Mouse (Mus musculus): ENCODE results near the gene Olfr196. TPM values are rescaled to one million over a fixed set of nuclear protein-coding genes. Genes with fewer than 3 reads are reported as not detected.
"Not testable (repeated sequence)": the region's sequence is repeated elsewhere in the genome, so short reads cannot be mapped to it uniquely, and the experiment has no call there.

Olfr196 gene
- polyA plus RNA-seq (2012; rRNA removed), result not detected in 2 replicates

DNA sequence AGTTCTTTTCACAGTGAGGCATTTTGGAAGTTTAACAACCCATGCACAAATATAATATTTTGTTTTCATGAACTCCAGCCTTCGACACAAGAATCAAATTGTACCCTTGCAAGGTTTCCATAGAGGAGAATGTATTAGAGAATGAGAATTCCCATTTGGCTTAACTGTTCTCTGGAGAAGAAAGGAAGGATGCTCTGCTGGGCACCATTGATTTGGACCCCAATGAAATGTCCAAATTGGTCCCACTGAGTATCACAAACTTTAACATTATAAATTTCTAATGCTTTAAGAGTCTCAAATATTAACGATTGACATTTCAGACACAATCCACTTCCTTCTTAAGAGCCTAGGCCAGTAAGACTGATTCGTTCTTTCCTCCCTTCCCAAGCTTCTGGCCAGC lies at the start of gene Olfr196:
TSS of gene Olfr196 (minus strand) at position 101 of the 400 bp plus-strand sequence.
- Histone ChIP-seq H3K4me3 (ENCODE audit: insufficient read depth, low read length) (no peak within 1 kb of the TSS), H3K27ac (ENCODE audit: insufficient read depth, low read length) (no peak within 1 kb of the TSS), H3K4me1 (ENCODE audit: control insufficient read depth, insufficient read depth, low read length) (no peaks in the 10 kb centered on the region)
- TF ChIP-seq POLR2A (IDR thresholded peaks at IDR 0.05; ENCODE audit: extremely low read depth, insufficient read depth, low read length), result no peak
- TF ChIP-seq CTCF (IDR thresholded peaks at IDR 0.05; ENCODE audit: extremely low read depth, insufficient read depth, low read length), result no peak

DNA sequence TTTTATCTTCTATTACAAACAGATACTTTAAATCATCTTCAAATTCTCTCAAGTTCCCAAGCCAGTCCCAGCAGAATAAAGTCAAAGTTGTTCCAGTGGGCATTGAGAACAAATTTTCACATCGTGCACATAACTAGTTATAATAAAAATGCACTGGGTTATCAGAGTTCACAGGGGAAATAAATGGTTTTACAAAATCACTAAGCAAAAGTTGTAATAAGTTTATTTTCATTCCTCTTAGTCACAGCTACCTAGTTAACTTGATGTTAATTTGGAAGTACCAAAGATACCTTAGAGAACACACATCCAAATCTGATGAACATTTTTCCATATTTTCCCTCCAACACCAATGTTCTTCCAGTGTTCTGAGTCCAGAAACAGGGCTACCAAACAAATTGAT lies 49.4 kb upstream of the Olfr196 start, which contains the start of gene Olfr199:
TSS of gene Olfr199 (minus strand) at position 101 of the 400 bp plus-strand sequence.
- not testable (repeated sequence) for H3K4me1 ChIP-seq (ENCODE audit: control insufficient read depth, insufficient read depth, low read length); H3K4me3 ChIP-seq (ENCODE audit: insufficient read depth, low read length); H3K27ac ChIP-seq (ENCODE audit: insufficient read depth, low read length)

DNA sequence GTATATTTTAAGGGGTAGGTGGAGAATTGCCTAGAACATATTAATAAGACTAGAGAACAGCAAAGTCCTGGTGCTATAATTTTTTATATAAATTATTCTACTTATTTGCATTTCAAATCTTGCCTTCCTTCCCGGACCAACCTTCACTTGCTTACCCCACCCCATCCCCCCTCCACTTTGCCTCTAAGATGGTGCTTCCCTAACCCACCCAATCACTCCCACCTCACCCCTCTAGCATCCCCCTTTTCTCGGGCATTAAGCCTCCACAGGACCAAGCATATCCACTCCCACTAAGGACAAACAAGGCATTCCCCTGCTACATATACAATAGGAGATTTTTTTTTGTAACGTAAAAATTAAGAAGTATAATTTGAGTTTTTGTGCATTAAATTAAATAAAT lies 47.6 kb upstream of the Olfr196 start:
- not testable (repeated sequence) for H3K4me1 ChIP-seq (ENCODE audit: control insufficient read depth, insufficient read depth, low read length); H3K4me3 ChIP-seq (ENCODE audit: insufficient read depth, low read length); H3K27ac ChIP-seq (ENCODE audit: insufficient read depth, low read length)

DNA sequence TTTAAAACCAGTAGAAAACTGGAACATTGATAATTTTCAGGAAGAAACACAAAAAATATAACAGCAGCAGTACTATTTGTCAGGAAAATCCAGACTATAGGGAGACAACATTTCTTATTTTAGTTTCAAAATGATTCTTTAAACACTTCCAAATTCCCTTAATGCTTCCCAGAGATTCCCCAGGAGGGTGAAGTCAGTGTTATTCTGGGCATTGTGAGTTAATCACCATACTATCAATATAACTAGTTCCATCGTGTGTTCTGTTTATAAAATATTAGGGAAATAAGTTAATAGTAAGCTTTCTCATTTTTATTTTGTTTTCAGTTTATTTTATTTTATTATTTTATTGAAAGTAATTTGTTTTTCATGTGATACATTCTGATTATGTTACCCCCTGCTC lies 33.2 kb upstream of the Olfr196 start, which contains the start of gene Olfr198:
TSS of gene Olfr198 (minus strand) at position 101 of the 400 bp plus-strand sequence.
- not testable (repeated sequence) for H3K27ac ChIP-seq (ENCODE audit: insufficient read depth, low read length); H3K4me3 ChIP-seq (ENCODE audit: insufficient read depth, low read length); H3K4me1 ChIP-seq (ENCODE audit: control insufficient read depth, insufficient read depth, low read length)

DNA sequence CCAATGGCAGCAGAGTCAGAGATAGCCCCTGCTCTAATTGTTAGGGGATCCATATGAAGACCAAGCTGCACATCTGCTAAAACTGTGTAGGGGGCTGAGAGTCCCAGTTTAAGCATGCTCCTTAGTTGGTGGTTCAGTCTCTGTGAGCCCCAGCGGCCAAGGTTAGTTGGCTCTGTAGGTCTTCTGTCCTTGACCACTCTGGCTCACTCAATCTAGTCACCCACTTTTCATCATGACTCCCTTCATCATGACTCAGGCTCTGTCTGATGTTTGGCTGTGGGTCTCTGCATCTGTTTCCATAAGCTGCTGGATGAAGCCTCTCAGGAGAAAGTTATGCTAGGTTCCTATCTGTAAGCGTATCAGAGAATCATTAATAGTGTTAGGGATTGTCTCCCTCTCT lies 18.3 kb downstream of the Olfr196 start:
- Histone ChIP-seq H3K4me3 (ENCODE audit: insufficient read depth, low read length) (no peak overlapping the region), H3K27ac (ENCODE audit: insufficient read depth, low read length) (no peak overlapping the region), H3K4me1 (ENCODE audit: control insufficient read depth, insufficient read depth, low read length) (no peaks in the 10 kb centered on the region)
- TF ChIP-seq POLR2A (IDR thresholded peaks at IDR 0.05; ENCODE audit: extremely low read depth, insufficient read depth, low read length) (no peak), CTCF (IDR thresholded peaks at IDR 0.05; ENCODE audit: extremely low read depth, insufficient read depth, low read length) (no peak)

DNA sequence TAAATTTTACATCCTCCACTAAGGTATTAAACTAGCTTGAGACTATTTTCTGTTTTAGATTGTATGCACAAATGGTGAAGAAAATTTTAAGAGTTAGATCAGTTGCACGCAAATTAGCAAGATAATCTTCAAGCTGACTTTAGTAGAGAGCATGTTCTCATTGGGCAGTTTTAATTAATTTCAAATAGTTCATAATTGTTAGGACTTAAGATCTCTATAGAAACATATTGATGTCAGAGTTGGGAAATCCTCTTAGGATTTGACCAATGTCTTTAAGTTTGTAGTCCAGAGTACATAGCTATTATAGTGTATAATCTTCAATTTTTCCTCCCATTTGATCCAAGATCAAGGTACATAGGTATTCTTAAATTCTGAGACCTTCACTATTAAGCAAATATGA lies 23.5 kb downstream of the Olfr196 start, which contains the start of gene Olfr195:
TSS of gene Olfr195 (plus strand) at position 301 of the 400 bp plus-strand sequence.
- TF ChIP-seq POLR2A (IDR thresholded peaks at IDR 0.05; ENCODE audit: extremely low read depth, insufficient read depth, low read length) (no peak), CTCF (IDR thresholded peaks at IDR 0.05; ENCODE audit: extremely low read depth, insufficient read depth, low read length) (no peak)
- Histone ChIP-seq H3K4me1 (ENCODE audit: control insufficient read depth, insufficient read depth, low read length) (no peaks in the 10 kb centered on the region), H3K27ac (ENCODE audit: insufficient read depth, low read length) (no peak within 1 kb of the TSS), H3K4me3 (ENCODE audit: insufficient read depth, low read length) (no peak within 1 kb of the TSS)

DNA sequence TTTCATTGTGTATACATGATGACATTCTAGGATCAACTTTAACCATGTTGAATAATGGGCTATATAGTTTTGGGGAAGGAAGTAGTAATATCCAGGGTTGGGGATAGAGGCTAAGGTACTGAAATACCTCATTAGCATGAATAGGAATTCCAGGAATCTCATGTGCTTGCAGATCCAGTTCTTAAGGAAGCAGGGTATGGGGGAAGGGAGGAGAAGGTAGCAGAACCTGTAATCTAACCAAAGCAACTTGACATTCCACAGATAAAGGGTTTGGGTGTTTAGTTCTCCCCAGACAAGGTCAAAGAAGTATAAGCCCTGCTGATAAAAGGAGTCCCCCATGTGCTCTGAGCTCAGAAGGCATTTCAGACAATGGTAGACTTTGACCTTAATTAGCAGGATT lies 29.1 kb downstream of the Olfr196 start:
- no peaks in the 10 kb centered on the region for H3K4me1 ChIP-seq (ENCODE audit: control insufficient read depth, insufficient read depth, low read length)
- H3K4me3 ChIP-seq (ENCODE audit: insufficient read depth, low read length), result no peak overlapping the region
- TF ChIP-seq POLR2A (IDR thresholded peaks at IDR 0.05; ENCODE audit: extremely low read depth, insufficient read depth, low read length) (no peak), CTCF (IDR thresholded peaks at IDR 0.05; ENCODE audit: extremely low read depth, insufficient read depth, low read length) (no peak)
- no peak overlapping the region for H3K27ac ChIP-seq (ENCODE audit: insufficient read depth, low read length)

DNA sequence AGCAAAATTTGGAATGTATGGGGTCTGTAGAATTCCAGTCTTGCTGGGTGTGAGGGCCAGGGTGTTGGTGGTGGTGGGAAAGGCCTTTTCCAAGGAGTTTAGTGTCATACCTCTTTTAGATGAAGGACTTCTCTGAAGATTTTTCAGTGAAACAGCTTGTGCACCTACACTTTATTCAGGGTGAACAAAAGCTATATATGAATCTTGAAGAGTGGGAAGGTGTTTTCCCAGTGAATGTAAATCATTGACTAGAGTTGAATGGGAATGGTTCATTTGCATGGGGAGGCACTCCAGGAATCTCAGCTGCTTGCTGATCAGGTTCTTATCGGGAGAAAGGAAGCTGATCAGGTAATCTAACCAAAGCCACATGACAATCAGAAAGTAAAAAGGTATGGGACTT lies 39.5 kb downstream of the Olfr196 start:
- Histone ChIP-seq H3K4me1 (ENCODE audit: control insufficient read depth, insufficient read depth, low read length) (peaks cover 2% of the 10 kb centered on the region; the same call in 1 of the 2 replicates), H3K4me3 (ENCODE audit: insufficient read depth, low read length) (no peak overlapping the region), H3K27ac (ENCODE audit: insufficient read depth, low read length) (no peak overlapping the region)
- TF ChIP-seq CTCF (IDR thresholded peaks at IDR 0.05; ENCODE audit: extremely low read depth, insufficient read depth, low read length), result no peak

DNA sequence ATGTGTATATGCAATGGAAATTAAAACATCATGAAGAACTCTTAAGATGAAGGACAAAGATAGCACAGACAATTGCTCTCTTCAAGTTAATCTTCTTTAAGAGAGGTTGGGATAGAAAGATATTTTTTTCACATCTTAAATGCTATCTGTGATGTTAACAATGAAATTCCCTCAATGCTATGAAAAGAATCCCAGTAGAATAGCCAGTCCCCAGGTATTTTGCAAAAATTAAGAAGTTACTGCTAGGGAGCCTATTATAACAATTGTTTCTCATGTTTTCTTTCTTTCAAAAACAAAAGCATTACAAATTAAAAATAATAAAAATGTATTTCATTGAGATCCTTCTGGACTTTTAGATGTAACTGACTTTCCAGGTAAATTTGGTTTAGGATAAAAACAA lies 49.3 kb downstream of the Olfr196 start, which contains the start of gene Olfr194:
TSS of gene Olfr194 (minus strand) at position 101 of the 400 bp plus-strand sequence.
- Histone ChIP-seq H3K4me1 (ENCODE audit: control insufficient read depth, insufficient read depth, low read length) (no peaks in the 10 kb centered on the region), H3K4me3 (ENCODE audit: insufficient read depth, low read length) (no peak within 1 kb of the TSS), H3K27ac (ENCODE audit: insufficient read depth, low read length) (no peak within 1 kb of the TSS)
- TF ChIP-seq POLR2A (IDR thresholded peaks at IDR 0.05; ENCODE audit: extremely low read depth, insufficient read depth, low read length) (no peak), CTCF (IDR thresholded peaks at IDR 0.05; ENCODE audit: extremely low read depth, insufficient read depth, low read length) (no peak)

Other genes starting within 250 kb of the Olfr196 start
- not detected in 2 replicates for gene Olfr181, start 241.7 kb downstream of the Olfr196 start, polyA plus RNA-seq (2012; rRNA removed)
- not detected in 2 replicates for gene Olfr180, start 241.1 kb downstream of the Olfr196 start, polyA plus RNA-seq (2012; rRNA removed)
- 0.06 TPM in 1 of 2 replicates, not detected in the other for gene Olfr183, start 175.1 kb downstream of the Olfr196 start, polyA plus RNA-seq (2012; rRNA removed)
- gene Olfr186, start 140.2 kb downstream of the Olfr196 start, polyA plus RNA-seq (2012; rRNA removed), result not detected in 2 replicates
- gene Olfr187, start 130.7 kb downstream of the Olfr196 start, polyA plus RNA-seq (2012; rRNA removed), result not detected in 2 replicates
- gene Olfr190, start 92.4 kb downstream of the Olfr196 start, polyA plus RNA-seq (2012; rRNA removed), result not detected in 2 replicates
- not detected in 2 replicates for gene Olfr191, start 80.6 kb downstream of the Olfr196 start, polyA plus RNA-seq (2012; rRNA removed)
- not detected in 2 replicates for gene Olfr193, start 58.6 kb downstream of the Olfr196 start, polyA plus RNA-seq (2012; rRNA removed)
- not detected in 2 replicates for gene Olfr194, start 49.4 kb downstream of the Olfr196 start, polyA plus RNA-seq (2012; rRNA removed)
- not detected in 2 replicates for gene Olfr195, start 23.4 kb downstream of the Olfr196 start, polyA plus RNA-seq (2012; rRNA removed)
- not detected in 2 replicates for gene Olfr198, start 33.1 kb upstream of the Olfr196 start, polyA plus RNA-seq (2012; rRNA removed)
- gene Olfr199, start 49.3 kb upstream of the Olfr196 start, polyA plus RNA-seq (2012; rRNA removed), result not detected in 2 replicates
- not detected in 2 replicates for gene Olfr201, start 102.2 kb upstream of the Olfr196 start, polyA plus RNA-seq (2012; rRNA removed)
- not detected in 2 replicates for gene Olfr202, start 116.3 kb upstream of the Olfr196 start, polyA plus RNA-seq (2012; rRNA removed)
- not detected in 2 replicates for gene Olfr203, start 128.4 kb upstream of the Olfr196 start, polyA plus RNA-seq (2012; rRNA removed)
- gene Olfr204, start 147.8 kb upstream of the Olfr196 start, polyA plus RNA-seq (2012; rRNA removed), result not detected in 2 replicates
- not detected in 2 replicates for gene Olfr205, start 160.7 kb upstream of the Olfr196 start, polyA plus RNA-seq (2012; rRNA removed)
- gene Olfr206, start 178.8 kb upstream of the Olfr196 start, polyA plus RNA-seq (2012; rRNA removed), result not detected in 2 replicates
- gene Olfr209, start 193.5 kb upstream of the Olfr196 start, polyA plus RNA-seq (2012; rRNA removed), result not detected in 2 replicates
- 0.02 TPM in 2 replicates for gene Gabrr3, start 236.9 kb upstream of the Olfr196 start, polyA plus RNA-seq (2012; rRNA removed)